Mouse (Mus musculus) cerebellum, adult (tissue): ENCODE measurements at regions not wholly inside any gene's neighbourhood (a gene's known extent, or its start where the extent isn't known, plus 50 kb on each side); places are given as distances from the start of the nearest gene placed in this dataset.

ENCODE experiments used
- ATAC-seq: cut with Nextera tagmentation; 2 replicates; pipeline ENCODE4 v1.9.2; 2017; ENCODE audit warnings: mild to moderate bottlenecking, moderate library complexity, mixed read lengths; ENCODE audit not compliant: insufficient number of reproducible peaks, low FRiP score, low TSS enrichment

- ATAC-seq = no peak
Measured at GRCm38 (mm10) chr14:58436096-58436495, 365.7 kb downstream of the Fgf9 start.

GRCm38 (mm10) chr14:58426472-58426871 lies 356.1 kb downstream of the Fgf9 start:
- no peak for ATAC-seq

GRCm38 (mm10) chr14:58421904-58422303 lies 351.6 kb downstream of the Fgf9 start:
- ATAC-seq = no peak

DNA sequence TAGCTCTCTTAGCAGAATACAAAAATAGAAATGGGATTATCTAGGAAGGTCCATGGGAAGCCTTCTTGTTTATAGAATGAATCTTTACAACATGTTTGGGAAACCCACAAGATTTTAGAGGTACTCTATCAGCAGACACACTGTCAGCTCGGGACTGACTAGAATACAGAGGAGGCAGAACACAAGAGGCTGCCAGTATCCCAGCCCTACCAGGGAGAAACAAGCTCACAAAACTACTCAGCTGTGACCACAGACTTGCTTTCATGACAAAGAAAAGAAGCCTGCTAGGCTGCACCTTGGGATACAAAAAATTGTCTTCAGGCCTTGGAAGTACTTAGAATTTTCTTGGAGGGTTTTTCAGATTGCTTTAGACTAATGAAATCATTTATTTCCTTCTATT lies 347.2 kb downstream of the Fgf9 start:
- no peak for ATAC-seq

DNA sequence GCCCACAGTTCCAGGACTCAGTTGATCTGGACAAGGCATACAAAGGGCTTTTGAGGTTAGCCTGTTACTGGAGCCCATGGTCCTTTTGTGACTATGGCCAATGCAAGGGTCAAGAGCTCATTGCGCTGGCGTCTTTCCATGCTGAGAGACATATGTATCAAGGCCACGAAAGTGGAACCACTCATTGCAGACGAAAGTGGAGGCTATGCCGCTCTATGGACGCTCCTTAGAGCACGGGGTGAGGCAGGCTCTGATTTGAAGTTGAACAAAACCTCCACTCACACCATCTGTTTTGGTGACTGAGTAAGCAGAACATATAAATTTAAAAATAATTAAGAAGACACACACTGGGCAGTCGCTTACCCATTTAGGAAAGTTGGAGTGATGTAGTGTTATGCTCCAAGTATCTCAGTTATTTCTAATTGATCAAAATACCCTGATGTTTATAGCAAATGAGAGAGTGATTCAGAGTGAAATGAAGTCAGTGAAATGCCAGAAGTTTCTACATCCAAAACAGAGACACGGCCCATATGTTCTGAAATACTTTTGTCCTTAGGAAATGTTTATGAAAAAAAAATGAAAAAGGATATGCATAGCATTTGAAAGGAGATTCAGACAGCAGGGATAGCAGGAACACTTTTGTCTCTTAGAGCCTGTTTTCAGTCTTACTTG lies 321.8 kb downstream of the Fgf9 start:
- ATAC-seq = no peak

DNA sequence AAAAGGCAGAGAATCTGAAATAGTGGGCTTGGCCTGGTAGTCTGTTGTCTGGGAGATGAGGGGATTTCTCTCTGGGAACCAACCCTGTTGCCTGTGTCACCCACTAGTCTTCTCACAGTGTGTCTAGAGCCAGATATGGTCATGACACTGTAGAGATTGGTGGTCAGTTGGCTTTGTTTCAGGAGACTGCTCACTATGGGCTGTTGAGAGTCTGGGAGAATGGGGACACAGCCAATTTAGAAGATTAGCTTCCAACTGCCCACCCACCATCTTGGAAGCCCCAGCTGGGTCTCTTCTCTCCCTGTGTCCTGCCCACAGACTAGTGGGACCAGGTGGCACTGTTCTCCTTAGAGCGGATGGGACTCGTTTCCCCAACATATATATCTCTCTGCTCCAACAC lies 320.4 kb downstream of the Fgf9 start:
- ATAC-seq = no peak

- no peak for ATAC-seq
Measured at GRCm38 (mm10) chr14:58387348-58388000, 317.1 kb downstream of the Fgf9 start.

DNA sequence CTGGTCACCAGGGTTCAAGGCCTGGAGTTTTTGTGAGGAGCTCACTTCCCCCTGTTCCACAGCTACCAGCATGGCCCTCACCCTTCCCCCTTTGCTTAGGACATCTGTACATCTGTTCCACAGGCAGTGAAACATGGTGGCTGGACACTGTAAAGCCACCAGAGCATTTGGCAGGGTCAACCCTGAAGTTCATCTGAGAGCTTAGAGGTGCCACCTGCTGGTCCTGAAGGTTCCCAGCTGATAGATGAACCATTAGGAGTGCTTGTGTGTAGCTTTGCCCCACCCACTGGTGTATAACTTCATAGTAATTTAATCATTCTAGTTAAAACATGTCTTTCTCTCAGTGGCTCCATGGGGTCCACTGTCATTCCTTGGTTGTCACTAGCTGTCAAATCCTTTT lies 304.7 kb downstream of the Fgf9 start:
- 0 out of 2 replicates have a peak, but pooled peaks have one; percentile 36 for ATAC-seq

- no peak for ATAC-seq
Measured at GRCm38 (mm10) chr14:58356824-58357223, 286.5 kb downstream of the Fgf9 start.

GRCm38 (mm10) chr14:58352986-58353385 lies 282.6 kb downstream of the Fgf9 start:
- ATAC-seq = no peak

DNA sequence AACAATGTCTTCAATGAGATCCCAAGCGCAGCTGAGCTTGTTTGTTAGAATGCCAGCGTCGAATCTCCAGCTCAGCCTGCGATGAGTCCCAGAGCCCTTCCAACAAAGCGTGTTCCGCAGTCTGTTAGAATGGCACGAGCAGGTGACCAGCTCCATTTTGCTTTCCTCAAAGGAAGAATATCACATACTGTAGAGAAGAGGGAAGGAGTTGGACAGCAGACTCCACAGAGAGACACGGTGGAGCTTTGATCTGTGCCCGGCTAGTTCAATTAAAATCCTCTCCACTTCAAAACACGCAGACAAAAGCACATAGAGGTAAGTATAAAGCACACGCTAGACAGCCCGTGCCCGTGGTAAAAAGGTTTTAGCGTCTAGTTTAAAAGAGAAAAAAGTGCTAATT lies 265.8 kb downstream of the Fgf9 start:
- no peak for ATAC-seq

DNA sequence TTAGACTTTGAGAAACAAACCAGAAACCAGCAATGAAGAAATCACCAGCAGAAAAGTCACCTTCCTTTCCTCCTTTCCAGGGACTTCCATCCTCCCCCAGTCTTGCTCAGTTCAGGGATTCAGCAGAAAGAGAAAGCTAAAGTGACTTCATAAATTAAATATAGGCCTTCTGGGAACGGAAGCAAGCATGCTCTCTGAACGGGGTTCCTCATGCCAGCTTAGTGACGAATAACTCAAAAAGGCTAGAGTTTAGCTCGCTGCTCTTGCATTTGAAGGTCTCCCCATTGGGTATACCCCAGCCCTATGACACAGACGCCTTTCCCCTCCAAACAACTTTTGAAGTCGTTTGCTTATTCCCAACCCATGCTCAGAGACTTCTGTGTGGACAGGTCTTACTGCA lies 252.8 kb downstream of the Fgf9 start:
- no peak for ATAC-seq

DNA sequence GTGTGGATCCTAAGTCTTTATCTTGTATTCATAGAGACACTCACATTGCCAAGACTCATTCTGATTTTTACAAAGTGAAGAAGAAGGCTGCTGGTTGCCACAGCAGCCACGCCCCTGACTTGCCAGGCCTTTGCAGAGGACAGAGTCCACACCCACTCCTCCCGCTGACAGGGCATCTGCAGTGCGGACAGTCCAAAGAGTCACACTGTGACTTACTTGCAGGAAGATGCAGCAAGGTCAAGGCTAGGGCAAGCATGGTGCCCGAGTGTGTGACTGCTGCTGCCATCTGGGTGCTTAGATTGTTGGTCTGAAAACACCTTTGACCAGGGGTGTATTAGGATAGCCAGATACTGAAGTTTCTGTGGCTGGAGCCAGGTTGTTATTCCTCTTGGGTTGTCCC lies 252.1 kb downstream of the Fgf9 start:
- no peak; the same call in 1 of the 2 replicates for ATAC-seq

GRCm38 (mm10) chr14:58321875-58322274 lies 251.5 kb downstream of the Fgf9 start:
- ATAC-seq = no peak

DNA sequence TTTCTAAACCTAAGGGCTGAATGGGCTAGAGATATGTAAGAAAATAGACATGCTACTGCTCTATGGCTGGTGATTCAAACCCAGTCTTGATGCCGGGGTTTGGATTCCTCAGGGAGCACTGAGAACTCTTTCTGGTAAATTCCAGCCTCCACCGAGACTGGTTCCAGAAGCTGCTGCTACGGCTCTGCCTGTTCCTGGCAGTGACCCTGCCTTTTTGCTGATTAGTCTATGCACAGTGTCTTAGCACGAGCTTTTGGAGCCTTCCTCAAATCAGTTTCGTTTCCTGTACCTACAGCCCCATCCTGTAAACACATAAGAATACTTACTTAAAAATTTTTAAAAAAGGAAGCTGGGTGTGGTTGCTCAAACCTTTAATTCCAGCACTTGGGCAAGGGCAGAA lies 250.9 kb downstream of the Fgf9 start:
- no peak for ATAC-seq

DNA sequence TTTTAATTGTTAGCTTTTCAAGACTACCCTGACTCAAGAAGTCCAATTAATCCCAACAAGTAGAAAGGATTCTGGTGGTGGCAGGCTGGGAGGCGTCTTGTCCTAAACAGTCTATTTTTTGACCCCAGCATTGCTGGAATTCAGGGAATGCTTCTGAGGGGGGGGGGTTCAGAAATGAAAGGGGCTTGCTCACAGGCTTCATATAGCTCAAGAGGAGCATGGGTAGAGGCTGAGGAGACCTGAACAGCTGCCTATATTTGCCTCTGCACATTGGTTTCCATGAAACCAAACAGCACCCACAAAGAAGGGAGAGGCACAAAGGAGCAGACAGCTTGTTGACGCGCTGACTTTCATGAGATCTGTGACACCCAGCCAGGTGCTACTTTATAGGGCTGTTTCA lies 247.3 kb downstream of the Fgf9 start:
- ATAC-seq = no peak

DNA sequence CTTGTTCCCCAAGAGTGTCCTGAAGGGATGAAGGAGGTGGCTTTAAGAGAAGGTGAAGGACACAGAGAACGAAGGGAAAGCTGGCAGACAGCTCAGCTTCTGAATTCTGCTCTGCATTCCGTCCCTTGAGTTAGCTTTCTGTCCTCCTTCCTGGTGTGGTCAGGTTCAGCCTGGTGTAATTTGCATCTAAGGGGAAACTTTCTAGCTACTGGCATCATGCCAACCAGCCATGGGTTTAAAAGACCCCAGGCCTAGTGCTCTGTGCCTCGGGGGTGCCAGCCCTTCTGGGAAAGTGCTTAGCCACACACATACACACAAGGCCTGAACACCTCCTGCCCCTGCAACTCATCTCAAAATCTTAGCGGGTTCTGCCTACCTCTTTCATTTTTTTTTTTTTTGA lies 246.9 kb downstream of the Fgf9 start:
- ATAC-seq = no peak

DNA sequence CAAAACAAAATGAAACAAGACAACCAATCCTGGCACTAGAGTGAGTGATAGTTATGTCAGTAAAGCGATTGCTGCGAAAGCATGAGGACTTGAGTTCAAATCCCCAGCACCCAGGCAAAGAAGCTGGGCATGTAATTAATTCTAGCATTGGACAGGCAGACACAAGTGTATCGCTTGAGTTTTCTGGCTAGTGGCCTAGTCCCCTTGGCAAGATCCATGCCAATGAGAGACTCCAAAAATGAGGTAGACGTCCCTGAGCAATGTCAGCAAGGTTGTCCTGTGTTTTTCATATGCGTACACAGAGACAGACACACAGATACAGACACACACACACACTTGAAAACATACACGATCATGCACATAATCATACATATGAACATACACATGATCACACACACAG lies 237.3 kb downstream of the Fgf9 start:
- ATAC-seq = no peak

- no peak for ATAC-seq
Measured at GRCm38 (mm10) chr14:58306832-58307521, 236.6 kb downstream of the Fgf9 start.

DNA sequence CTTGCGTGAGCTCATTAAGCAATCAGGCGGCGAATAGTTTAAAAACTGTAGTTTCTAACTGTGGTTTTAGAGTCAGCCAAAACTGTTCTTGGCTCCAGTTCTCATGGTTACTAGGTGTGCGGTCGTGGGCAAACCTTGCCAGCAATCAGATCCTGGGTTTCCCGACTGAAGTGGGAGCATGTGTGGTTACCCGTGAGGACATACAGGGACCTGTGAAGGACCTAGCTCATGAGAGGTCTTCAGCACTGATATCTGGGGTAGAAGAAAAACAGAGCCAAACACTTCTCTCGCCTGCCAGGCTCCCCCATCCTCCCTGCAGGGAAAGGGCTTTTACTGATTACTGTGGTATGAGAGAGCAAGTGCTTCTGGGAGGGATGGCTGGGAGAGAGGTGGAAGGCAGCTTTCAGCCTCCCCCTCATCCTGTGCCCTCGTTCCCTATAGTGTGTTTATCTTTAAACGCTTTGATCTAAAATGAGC lies 230.1 kb downstream of the Fgf9 start:
- no peak for ATAC-seq

DNA sequence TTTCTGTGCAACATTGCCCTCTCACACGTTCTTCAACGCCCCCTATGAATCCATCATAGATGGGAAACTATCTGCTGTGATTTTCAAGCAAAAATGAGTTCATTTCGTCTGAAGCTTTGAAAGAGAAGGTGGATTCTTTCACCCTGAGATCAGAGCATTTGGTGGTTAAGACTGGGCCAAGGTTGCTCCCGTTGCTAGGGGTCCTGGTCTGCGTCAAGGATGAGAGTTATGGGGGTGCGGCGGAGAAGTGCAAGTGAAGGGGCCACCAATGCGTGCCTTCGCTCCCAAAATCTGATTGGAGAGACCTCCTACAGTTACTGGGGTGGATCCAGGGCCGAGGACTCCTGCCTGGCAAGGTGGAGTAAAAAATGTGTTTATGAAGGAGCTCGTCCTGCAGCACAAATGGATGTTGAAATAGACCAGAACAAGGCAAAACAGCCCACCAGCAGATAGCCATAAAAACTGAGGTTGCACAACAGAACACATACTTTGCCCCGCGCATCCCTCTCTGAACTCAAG lies 215.7 kb downstream of the Fgf9 start:
- ATAC-seq = no peak
